Mouse (Mus musculus) layer of hippocampus, postnatal 14 days (tissue): ENCODE measurements at regions not wholly inside any gene's neighbourhood (a gene's known extent, or its start where the extent isn't known, plus 50 kb on each side); places are given as distances from the start of the nearest gene placed in this dataset.
A peak's percentile ranks its signal among the peaks of the same experiment; 100 is the strongest.

Experiments used
- DNase-seq, 2 experiments: peaks; one replicate each; pipeline ENCODE4 v3.0.0; 2021 to 2022; ENCODE audit warnings: low spot score in 2 of 2, mixed read lengths in 1 of 2

DNA sequence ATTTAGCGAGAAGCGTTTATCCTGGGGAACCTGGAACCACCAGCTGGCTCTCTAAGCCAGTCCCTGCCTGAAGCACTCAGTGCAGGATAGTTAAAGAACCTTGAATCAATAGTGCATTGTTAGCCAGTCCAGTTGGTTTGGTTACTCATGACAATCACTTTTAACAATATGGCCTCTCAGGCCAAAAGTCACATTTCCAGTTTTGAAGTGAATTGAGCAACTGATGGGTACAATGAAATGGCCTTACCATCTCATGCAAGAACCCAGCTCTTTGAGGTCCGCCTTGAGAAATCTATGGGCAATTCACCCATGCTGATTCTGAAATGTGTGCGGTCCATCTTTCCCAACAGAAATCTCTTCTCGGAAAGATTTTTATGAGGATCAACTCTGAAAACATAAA is 77.0 kb upstream of the Tmc1 start:
- DNase-seq: no peak

GRCm38 (mm10) chr19:21028981-21029380 is 75.0 kb upstream of the Tmc1 start:
- DNase-seq: no peak

GRCm38 (mm10) chr19:21012391-21012790 is 58.4 kb upstream of the Tmc1 start:
- DNase-seq: no peak

DNA sequence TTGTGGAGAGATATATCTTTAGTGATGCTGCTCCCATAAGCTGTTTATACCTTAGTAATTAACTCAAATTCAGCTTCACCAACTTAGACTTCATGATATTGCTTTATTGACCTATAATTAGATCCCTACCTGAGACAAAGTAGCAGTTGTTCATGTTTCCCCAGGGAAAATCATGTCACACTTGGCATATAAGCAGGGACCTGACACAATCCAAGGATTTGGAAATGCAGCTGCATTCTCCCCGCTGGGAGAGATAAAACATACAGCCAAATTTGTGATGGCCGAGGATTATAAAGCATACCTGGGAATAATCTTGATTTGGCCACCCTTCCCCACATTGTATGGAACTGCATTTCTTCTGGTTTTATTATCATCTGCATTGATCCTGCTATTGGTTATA is 55.6 kb upstream of the Tmc1 start:
- DNase-seq: no peak

DNA sequence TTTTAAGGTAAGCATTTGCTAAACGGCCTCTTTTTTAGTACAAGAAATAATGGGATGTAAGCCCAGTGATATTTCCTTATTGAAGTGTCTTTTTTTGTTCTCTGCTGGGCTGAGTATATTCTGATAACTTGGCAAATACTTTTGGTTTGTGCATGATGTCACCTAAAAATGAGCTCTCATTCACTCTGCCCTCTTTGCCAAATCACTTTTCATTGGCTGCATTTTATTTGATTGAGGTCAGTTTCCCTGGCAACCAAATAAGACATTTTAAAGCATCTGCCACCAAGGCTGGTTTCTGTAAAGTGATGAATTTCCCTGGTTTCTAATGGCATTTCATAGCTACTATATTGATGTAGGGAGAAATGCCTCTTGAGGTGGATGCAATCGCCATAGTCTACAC is 50.4 kb upstream of the Tmc1 start:
- DNase-seq: peak in 1 of 2 experiments; percentile 72
